Mouse (Mus musculus): Measurements from ENCODE around the gene Zfp94. TPM values are rescaled to one million over a fixed set of nuclear protein-coding genes. Genes with fewer than 3 reads are reported as not detected.

Zfp94 gene
- polyA plus RNA-seq, 1 experiment, result 2.1 TPM

DNA sequence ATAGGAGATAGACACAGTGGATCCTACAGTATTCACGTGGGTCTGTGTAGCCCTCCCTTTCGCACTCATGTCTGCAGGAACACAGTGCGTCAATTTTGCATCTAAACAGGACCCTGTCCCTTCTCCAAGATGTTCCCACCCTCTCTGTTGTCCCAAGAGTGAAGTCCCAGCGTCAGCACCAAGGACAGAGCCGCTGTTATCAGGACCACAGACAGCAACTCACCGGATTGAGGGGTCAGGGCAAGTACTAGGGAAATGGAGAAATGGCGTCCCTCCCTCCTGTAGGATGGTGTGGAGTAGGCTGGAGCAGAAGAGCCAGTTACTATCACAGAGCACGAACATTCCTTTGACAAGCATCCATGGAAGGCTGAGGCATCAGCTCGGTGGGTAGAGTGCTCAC, 42.8 kb upstream of the Zfp94 start:
- H3K79me2 ChIP-seq (ENCODE audit: control insufficient read depth, insufficient read depth), result no peaks in the 10 kb centered on the region
- TF ChIP-seq REST (IDR thresholded peaks at IDR 0.05; ENCODE audit: insufficient read depth, insufficient read length), result peak; percentile 91
- TF ChIP-seq TCF3 (IDR thresholded peaks at IDR 0.05; ENCODE audit: insufficient read length, low read depth), result no peak
- H3K4me2 ChIP-seq (ENCODE audit: low read depth), result no peak overlapping the region
- peaks cover 17% of the 10 kb centered on the region for H3K27me3 ChIP-seq (ENCODE audit: control insufficient read depth, insufficient read depth, insufficient read length)
- no peak overlapping the region for H3K4me3 ChIP-seq
- H3K36me3 ChIP-seq (ENCODE audit: control insufficient read depth, insufficient read depth), result no peaks in the 10 kb centered on the region
- H3ac ChIP-seq (ENCODE audit: control insufficient read depth, insufficient read length), result no peak overlapping the region

DNA sequence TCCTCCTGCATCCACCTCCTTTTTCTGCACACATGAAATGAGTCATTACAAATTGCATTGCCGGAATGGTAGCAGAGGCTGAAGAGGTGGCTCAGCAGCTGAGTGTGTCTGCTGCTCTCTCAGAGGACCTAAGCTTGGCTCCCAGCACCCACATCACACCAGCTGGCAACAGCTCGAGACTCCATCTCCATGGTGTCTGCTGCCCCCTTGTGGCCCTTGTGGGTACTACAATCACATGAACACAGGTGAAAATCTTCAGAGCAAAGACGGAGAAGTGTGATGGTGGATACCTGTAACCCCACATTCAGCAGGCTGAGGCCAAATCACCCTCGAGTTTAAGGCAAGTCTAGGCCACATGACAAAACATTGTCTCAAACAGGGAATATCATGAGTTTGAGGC, 41.4 kb upstream of the Zfp94 start:
- H3K4me2 ChIP-seq (ENCODE audit: low read depth), result no peak overlapping the region
- H3K4me3 ChIP-seq, result no peak overlapping the region
- TF ChIP-seq MAX (IDR thresholded peaks at IDR 0.05; ENCODE audit: low read depth) (no peak), TCF12 (IDR thresholded peaks at IDR 0.05; ENCODE audit: insufficient read depth, poor library complexity, severe bottlenecking) (no peak), POLR2AphosphoS2 (IDR thresholded peaks at IDR 0.05; ENCODE audit: insufficient read length, low read depth) (no peak), MYOD1 (IDR thresholded peaks at IDR 0.05; ENCODE audit: control insufficient read depth in 1 of 3, insufficient read length in 2 of 3, low read depth in 2 of 3) (no peak), MYOG (IDR thresholded peaks at IDR 0.05; ENCODE audit: control insufficient read depth in 1 of 3, insufficient read depth in 1 of 3, insufficient read length in 2 of 3, low read depth in 2 of 3) (no peak), E2F4 (IDR thresholded peaks at IDR 0.05; ENCODE audit: insufficient read depth) (no peak), POLR2A (IDR thresholded peaks at IDR 0.05; ENCODE audit: insufficient read length, low read depth) (no peak), USF1 (IDR thresholded peaks at IDR 0.05; ENCODE audit: low read depth) (no peak)
- no peak overlapping the region for H3ac ChIP-seq (ENCODE audit: control insufficient read depth, insufficient read length)
- H3K79me2 ChIP-seq (ENCODE audit: control insufficient read depth, insufficient read depth), result no peaks in the 10 kb centered on the region
- H3K27me3 ChIP-seq (ENCODE audit: control insufficient read depth, insufficient read depth, insufficient read length), result peaks cover 31% of the 10 kb centered on the region
- H3K36me3 ChIP-seq (ENCODE audit: control insufficient read depth, insufficient read depth), result no peaks in the 10 kb centered on the region

DNA sequence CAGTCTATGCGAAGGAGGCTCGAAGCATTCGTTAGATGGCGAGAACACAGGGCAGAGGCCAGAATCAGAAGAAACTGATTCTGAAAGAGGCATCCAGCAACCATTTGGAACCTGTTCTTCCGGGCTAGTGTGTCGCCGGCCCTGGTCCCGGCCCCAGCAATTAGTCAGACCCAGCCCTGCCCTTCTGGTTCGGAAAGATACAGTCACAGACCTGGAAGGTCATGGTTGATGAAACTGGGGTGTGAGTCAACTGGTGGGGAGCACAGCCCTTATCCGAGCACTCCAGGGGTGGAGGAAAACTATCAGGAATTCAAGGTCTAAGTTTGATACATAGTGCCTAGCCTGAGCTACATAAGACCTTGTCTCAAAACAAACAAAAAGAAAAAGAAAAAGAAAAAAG, 39.6 kb upstream of the Zfp94 start:
- TF ChIP-seq USF1 (IDR thresholded peaks at IDR 0.05; ENCODE audit: low read depth) (no peak), POLR2A (IDR thresholded peaks at IDR 0.05; ENCODE audit: insufficient read length, low read depth) (no peak), SRF (IDR thresholded peaks at IDR 0.05; ENCODE audit: control insufficient read depth, insufficient read length, low read depth) (no peak), CEBPB (IDR thresholded peaks at IDR 0.05; ENCODE audit: insufficient read depth, poor library complexity, severe bottlenecking) (no peak), REST (IDR thresholded peaks at IDR 0.05; ENCODE audit: insufficient read depth, insufficient read length) (no peak), TCF12 (IDR thresholded peaks at IDR 0.05; ENCODE audit: insufficient read depth, poor library complexity, severe bottlenecking) (no peak)
- no peak overlapping the region for H3ac ChIP-seq (ENCODE audit: control insufficient read depth, insufficient read length)
- H3K27me3 ChIP-seq (ENCODE audit: control insufficient read depth, insufficient read depth, insufficient read length), result peaks cover 46% of the 10 kb centered on the region
- no peaks in the 10 kb centered on the region for H3K79me2 ChIP-seq (ENCODE audit: control insufficient read depth, insufficient read depth)
- no peak overlapping the region for H3K4me2 ChIP-seq (ENCODE audit: low read depth)
- no peaks in the 10 kb centered on the region for H3K36me3 ChIP-seq (ENCODE audit: control insufficient read depth, insufficient read depth)
- no peak overlapping the region for H3K4me3 ChIP-seq

DNA sequence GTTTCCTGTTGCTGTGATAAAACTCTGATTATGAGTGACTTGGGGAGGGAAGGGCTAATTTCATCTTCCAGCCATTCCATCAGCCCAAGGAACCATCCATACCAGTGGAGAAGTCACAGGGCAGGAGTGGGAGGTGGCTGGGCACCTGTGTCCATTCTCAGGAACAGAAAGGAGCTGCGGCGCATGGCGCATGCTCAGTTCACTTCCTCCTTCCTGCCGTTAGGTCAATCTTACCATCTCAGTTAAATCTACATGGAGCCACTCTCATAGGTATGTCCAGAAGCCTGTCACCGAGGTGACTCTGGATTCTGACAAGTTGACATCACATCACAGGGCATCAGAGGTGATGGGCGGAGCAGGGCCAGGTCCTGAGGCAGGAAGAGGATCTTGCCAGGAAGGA, 39.2 kb upstream of the Zfp94 start:
- Histone ChIP-seq H3K36me3 (ENCODE audit: control insufficient read depth, insufficient read depth) (no peaks in the 10 kb centered on the region), H3K27me3 (ENCODE audit: control insufficient read depth, insufficient read depth, insufficient read length) (peaks cover 47% of the 10 kb centered on the region), H3ac (ENCODE audit: control insufficient read depth, insufficient read length) (no peak overlapping the region), H3K79me2 (ENCODE audit: control insufficient read depth, insufficient read depth) (no peaks in the 10 kb centered on the region), H3K4me2 (ENCODE audit: low read depth) (no peak overlapping the region), H3K4me3 (no peak overlapping the region)
- TF ChIP-seq POLR2AphosphoS2 (IDR thresholded peaks at IDR 0.05; ENCODE audit: insufficient read length, low read depth) (no peak), TCF12 (IDR thresholded peaks at IDR 0.05; ENCODE audit: insufficient read depth, poor library complexity, severe bottlenecking) (no peak), MYOG (IDR thresholded peaks at IDR 0.05; ENCODE audit: control insufficient read depth in 1 of 3, insufficient read depth in 1 of 3, insufficient read length in 2 of 3, low read depth in 2 of 3) (no peak), SRF (IDR thresholded peaks at IDR 0.05; ENCODE audit: control insufficient read depth, insufficient read length, low read depth) (no peak), MYOD1 (IDR thresholded peaks at IDR 0.05; ENCODE audit: control insufficient read depth in 1 of 3, insufficient read length in 2 of 3, low read depth in 2 of 3) (no peak), MAX (IDR thresholded peaks at IDR 0.05; ENCODE audit: low read depth) (no peak), USF1 (IDR thresholded peaks at IDR 0.05; ENCODE audit: low read depth) (no peak), REST (IDR thresholded peaks at IDR 0.05; ENCODE audit: insufficient read depth, insufficient read length) (no peak), POLR2A (IDR thresholded peaks at IDR 0.05; ENCODE audit: insufficient read length, low read depth) (no peak), TCF3 (IDR thresholded peaks at IDR 0.05; ENCODE audit: insufficient read length, low read depth) (no peak), CEBPB (IDR thresholded peaks at IDR 0.05; ENCODE audit: insufficient read depth, poor library complexity, severe bottlenecking) (no peak), E2F4 (IDR thresholded peaks at IDR 0.05; ENCODE audit: insufficient read depth) (no peak)

DNA sequence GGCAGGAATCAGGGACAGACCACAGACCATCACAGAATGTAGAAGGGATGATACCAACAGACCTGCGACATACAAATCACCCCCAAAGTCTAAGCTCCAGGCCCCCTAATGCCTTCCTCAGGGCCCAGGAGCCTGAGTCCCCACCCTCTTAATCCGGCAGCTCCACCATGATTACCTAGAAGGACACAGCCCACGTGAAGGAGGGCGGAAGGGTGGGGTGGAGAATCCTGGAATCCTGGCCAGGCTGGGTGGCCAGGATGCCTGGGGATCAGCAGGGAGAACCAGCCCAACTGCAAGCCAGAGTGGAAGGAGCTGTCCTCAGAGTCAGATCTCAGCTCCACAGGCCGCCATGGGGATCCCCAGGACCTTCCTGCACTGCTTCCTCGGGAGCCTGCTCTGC, 32.4 kb upstream of the Zfp94 start, which contains the start of gene Lypd5:
Lypd5 (plus strand) TSS at position 301 of the 400 bp plus-strand sequence.
- no peaks in the 10 kb centered on the region for H3K79me2 ChIP-seq (ENCODE audit: control insufficient read depth, insufficient read depth)
- no peak within 1 kb of the TSS for H3ac ChIP-seq (ENCODE audit: control insufficient read depth, insufficient read length)
- no peak within 1 kb of the TSS for H3K4me2 ChIP-seq (ENCODE audit: low read depth)
- H3K36me3 ChIP-seq (ENCODE audit: control insufficient read depth, insufficient read depth), result no peaks in the 10 kb centered on the region
- TF ChIP-seq REST (IDR thresholded peaks at IDR 0.05; ENCODE audit: insufficient read depth, insufficient read length), result no peak
- no peak for TF ChIP-seq SRF (IDR thresholded peaks at IDR 0.05; ENCODE audit: control insufficient read depth, insufficient read length, low read depth)
- no peak for TF ChIP-seq CEBPB (IDR thresholded peaks at IDR 0.05; ENCODE audit: insufficient read depth, poor library complexity, severe bottlenecking)
- peaks cover 33% of the 10 kb centered on the region for H3K27me3 ChIP-seq (ENCODE audit: control insufficient read depth, insufficient read depth, insufficient read length)
- H3K4me3 ChIP-seq, result no peak within 1 kb of the TSS
